Mouse (Mus musculus) olfactory bulb, adult 2 months (tissue): ENCODE results near the gene Rpl18.

Experiments
- CTCF ChIP-seq: fragments of 200-500 bp; IDR thresholded peaks from 2 replicates; pipeline ENCODE4 v1.5.1; 2012; ENCODE audit warnings: low read depth, mild to moderate bottlenecking, low read length, moderate library complexity; ENCODE audit not compliant: insufficient read depth
- POLR2A ChIP-seq: fragments of 200-500 bp; IDR thresholded peaks from 2 replicates; pipeline ENCODE4 v1.6.1; 2012; ENCODE audit warnings: mild to moderate bottlenecking, low read depth, low read length, moderate library complexity; ENCODE audit not compliant: insufficient read depth

DNA sequence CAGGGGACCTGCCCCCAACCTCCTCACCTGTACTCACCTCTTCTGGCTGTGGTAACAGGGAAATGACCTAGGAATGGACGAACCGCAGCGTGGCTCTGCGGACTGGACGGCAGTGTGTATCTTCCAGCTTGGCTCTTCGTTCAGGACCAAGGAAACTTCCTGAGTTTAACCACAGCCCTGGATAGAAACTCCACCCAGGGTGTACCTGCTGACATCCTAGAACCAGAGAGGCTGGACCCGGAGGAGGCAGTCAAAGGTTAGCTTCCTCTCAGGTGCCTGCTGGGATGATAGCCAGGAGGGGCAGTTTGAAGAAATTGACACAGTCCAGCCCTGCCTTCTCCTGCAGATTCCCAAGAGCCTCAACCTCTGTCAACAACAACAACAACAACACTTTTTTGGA, 49.1 kb upstream of the Rpl18 start, which contains the start of gene Fut2:
- TF ChIP-seq CTCF (no peak), POLR2A (no peak)
